Mouse (Mus musculus) layer of hippocampus, adult 9-10 months (tissue): ENCODE measurements around the gene C7.

Experiments
- DNase-seq: peaks from one replicate; pipeline ENCODE4 v3.0.0; 2022; ENCODE audit warnings: low spot score

Gene C7

DNA sequence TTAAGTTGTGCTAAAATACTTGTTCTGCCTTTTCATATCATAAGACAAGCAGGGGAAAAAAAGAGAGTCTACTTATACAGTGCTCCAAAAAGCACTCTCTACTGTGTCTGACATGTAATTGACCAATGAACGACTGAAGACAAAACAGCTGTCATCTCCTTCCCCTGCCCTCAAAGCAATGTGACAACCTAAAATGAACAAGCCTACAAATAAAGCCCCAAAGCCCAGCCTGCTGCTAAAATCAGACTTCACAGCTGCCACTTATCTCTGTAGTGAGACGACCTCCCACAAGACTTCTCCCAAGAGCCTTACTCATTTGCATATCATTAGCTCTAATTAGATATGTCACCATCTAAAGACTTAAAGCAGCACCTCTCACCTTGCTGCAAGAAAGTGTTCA lies 60.6 kb downstream of the C7 start:
- DNase-seq = no peak

GRCm38 (mm10) chr15:4973355-4973754 lies 90.2 kb downstream of the C7 start:
- no peak for DNase-seq
